30 mouse cellular contexts compared by ENCODE assay signal in the genomic region with DNA sequence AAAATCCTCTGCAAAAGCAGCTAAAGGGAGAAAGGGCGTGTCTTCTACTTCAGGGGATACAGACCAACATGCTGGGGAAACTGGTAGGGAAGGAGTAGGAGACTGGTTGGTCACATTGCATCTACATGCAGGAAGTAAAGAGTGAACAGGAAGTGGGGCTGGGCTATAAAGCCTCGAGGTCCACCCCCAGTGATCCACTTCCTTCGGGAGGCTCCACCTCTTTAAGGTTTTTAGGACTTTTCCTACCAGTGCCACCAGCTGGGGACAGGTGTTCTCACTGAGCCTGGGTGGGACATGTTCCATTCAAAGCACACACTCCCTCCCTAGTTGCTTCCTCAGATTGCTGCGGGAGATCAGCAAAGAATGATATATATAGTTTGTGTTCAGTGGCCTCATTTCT. TPM values are rescaled to one million over a fixed set of nuclear protein-coding genes. Genes with fewer than 3 reads are reported as not detected.
DNase-seq lines count a peak whose midpoint lies in the region; ATAC-seq lines count a peak whose summit lies in the region.
"Had no signal": no experiment of that assay in that cellular context is flagged by ENCODE, and none has a peak within 500 bp of the region (broad histone marks: within the 10 kb centered on the region; RNA-seq: fewer than 3 reads in every experiment).

No protein-coding gene starts in this region.

- H3K27me3 ChIP-seq in lung, embryonic 15.5 days, result no peaks in the 10 kb centered on the region
- H3K27me3 ChIP-seq: CH12.LX; embryonic facial prominence, embryonic 13.5 days; forebrain, embryonic 12.5 days; forebrain, embryonic 15.5 days; hindbrain, embryonic 13.5 days; intestine, embryonic 15.5 days had no signal

- H3K9me3 ChIP-seq in lung, embryonic 15.5 days, result no peaks in the 10 kb centered on the region
- H3K9me3 ChIP-seq: embryonic facial prominence, embryonic 10.5 days; embryonic facial prominence, embryonic 13.5 days; forebrain, embryonic 12.5 days; forebrain, embryonic 15.5 days; G1E; hindbrain, embryonic 10.5 days; hindbrain, embryonic 13.5 days; intestine, embryonic 15.5 days had no signal

- 0 out of 2 replicates have a peak overlapping the region, but pooled peaks have one; percentile 16 for H3K27ac ChIP-seq in lung, embryonic 15.5 days
- H3K27ac ChIP-seq: embryonic facial prominence, embryonic 10.5 days; embryonic facial prominence, embryonic 13.5 days; forebrain, embryonic 12.5 days; forebrain, embryonic 15.5 days; gastrocnemius, adult 2 months; hindbrain, embryonic 10.5 days; hindbrain, embryonic 13.5 days; intestine, embryonic 15.5 days had no signal

- peak; percentile 78 for DNase-seq in heart, adult 11 months
- no peak for DNase-seq in heart, adult 9 months (ENCODE audit: low spot score in 2 of 2)
- no peak for DNase-seq in lung, adult 18-20 months
- DNase-seq in R1 (ENCODE audit: low read depth, low spot score), result peak; percentile 19
- DNase-seq in adrenal gland, postnatal 14 days, result no peak
- DNase-seq: adrenal gland, adult 8-10 months; adrenal gland, postnatal 36 days; B cell, adult 2 months; cerebellum, adult 11 months; cerebellum, adult 2 months; cerebellum, adult 9-11 months; cerebellum, postnatal 25 days; gastrocnemius, adult 2 months; gastrocnemius, postnatal 14 days; heart, postnatal 36 days; kidney, adult 2 months had no signal

- no peak for ATAC-seq in lung, embryonic 15.5 days (ENCODE audit: borderline replicate concordance, extremely low read depth, low FRiP score, low TSS enrichment)
- ATAC-seq: activated CD4-positive, CD25-positive, alpha-beta regulatory T cell, adult 4 months; forebrain, embryonic 15.5 days; hindbrain, embryonic 16.5 days; intestine, embryonic 15.5 days had no signal

- H3K4me1 ChIP-seq in lung, embryonic 15.5 days, result peaks cover 7% of the 10 kb centered on the region; the same call in 1 of the 2 replicates
- H3K4me1 ChIP-seq: embryonic facial prominence, embryonic 10.5 days; embryonic facial prominence, embryonic 13.5 days; forebrain, embryonic 12.5 days; hindbrain, embryonic 10.5 days; hindbrain, embryonic 13.5 days; intestine, embryonic 15.5 days had no signal

- H3K9ac ChIP-seq in lung, embryonic 15.5 days, result no peak overlapping the region
- H3K9ac ChIP-seq: embryonic facial prominence, embryonic 13.5 days; forebrain, embryonic 12.5 days; forebrain, embryonic 15.5 days; hindbrain, embryonic 13.5 days; intestine, embryonic 15.5 days had no signal

- peaks cover 8% of the 10 kb centered on the region; the same call in 1 of the 2 replicates for H3K36me3 ChIP-seq in lung, embryonic 15.5 days
- H3K36me3 ChIP-seq: intestine, embryonic 15.5 days had no signal

- no peak overlapping the region for H3K4me3 ChIP-seq in lung, embryonic 15.5 days
- H3K4me3 ChIP-seq: embryonic facial prominence, embryonic 10.5 days; embryonic facial prominence, embryonic 13.5 days; erythroblast, embryonic 14.5 days; forebrain, embryonic 12.5 days; forebrain, embryonic 15.5 days; gastrocnemius, adult 2 months; hindbrain, embryonic 10.5 days; hindbrain, embryonic 13.5 days; intestine, embryonic 15.5 days had no signal

- H3K4me2 ChIP-seq in lung, embryonic 15.5 days, result no peak overlapping the region
- H3K4me2 ChIP-seq: embryonic facial prominence, embryonic 13.5 days; forebrain, embryonic 12.5 days; forebrain, embryonic 15.5 days; heart, embryonic 11.5 days; hindbrain, embryonic 13.5 days; intestine, embryonic 15.5 days had no signal

- WGBS in lung, embryonic 15.5 days, result 82% methylated on average over 4 of the region's 4 CpGs

RNA-seq across cellular contexts. Expression of a gene that starts 29.4 kb away (rescaled TPM):
- 13.6 and 13.9 TPM in 2 replicates for polyA plus RNA-seq in lung, embryonic 15.5 days (2015; fragmentation: Nextera tagmentation; extraction: Ambion mirVana)
- 18.0 and 21.9 TPM in 2 replicates for total RNA-seq in adrenal gland, postnatal 14 days (2021)

RNA-seq across cellular contexts. Expression of a gene that starts 29.5 kb away (rescaled TPM):
- 111 and 114 TPM in 2 replicates for polyA plus RNA-seq in lung, embryonic 15.5 days (2015; fragmentation: Nextera tagmentation; extraction: Ambion mirVana)
- 28.5 and 29.1 TPM in 2 replicates for total RNA-seq in adrenal gland, postnatal 14 days (2021)

Comparison
In these comparisons a context has a peak if more than half of its experiments do, and no peak if none do; other contexts are left out.
1. DNase-seq: peak in heart, adult 11 months (single experiment) and R1 (single experiment); none in heart, adult 9 months (0 of 2), lung, adult 18-20 months (0 of 2) and adrenal gland, postnatal 14 days (single experiment).